Comparison of ENCODE assay signal across 27 mouse cellular contexts in genomic region chrX:13673001-13673400, GRCm38 (mm10). TPM values are rescaled to one million over a fixed set of nuclear protein-coding genes. Genes with fewer than 3 reads are reported as not detected.
"Had no signal": no experiment of that assay in that cellular context is flagged by ENCODE, and none has a peak within 500 bp of the region (broad histone marks: within the 10 kb centered on the region; RNA-seq: fewer than 3 reads in every experiment).

No protein-coding gene starts in this region.

- H3K4me3 ChIP-seq: liver, embryonic 15.5 days; lung, embryonic 15.5 days; megakaryocyte, embryonic 14.5 days; midbrain, embryonic 13.5 days; midbrain, embryonic 15.5 days; neural tube, embryonic 13.5 days; neural tube, embryonic 15.5 days; stomach, embryonic 15.5 days had no signal

- ATAC-seq: liver, postnatal 0 days; lung, postnatal 0 days; midbrain, embryonic 13.5 days; midbrain, embryonic 15.5 days had no signal

- DNase-seq: liver, postnatal 0 days; lung, adult 2 months; lung, postnatal 14 days; lung, postnatal 36 days; retina, postnatal 1 day; right cerebral cortex, adult 18-20 months; right cerebral cortex, postnatal 25 days; right cerebral cortex, postnatal 4 days; spleen, adult 18-20 months; thymus, adult 2 months; thymus, postnatal 25 days; thymus, postnatal 4 days had no signal

- H3K9ac ChIP-seq: liver, embryonic 15.5 days; liver, postnatal 0 days; lung, embryonic 15.5 days; midbrain, embryonic 13.5 days; midbrain, embryonic 15.5 days; neural tube, embryonic 13.5 days; neural tube, embryonic 15.5 days; stomach, embryonic 15.5 days had no signal

- H3K27ac ChIP-seq: liver, embryonic 15.5 days; lung, embryonic 15.5 days; macrophage; midbrain, embryonic 13.5 days; midbrain, embryonic 15.5 days; neural tube, embryonic 13.5 days; neural tube, embryonic 15.5 days; stomach, embryonic 15.5 days; stomach, postnatal 0 days had no signal

- H3K4me2 ChIP-seq: liver, embryonic 15.5 days; lung, embryonic 15.5 days; midbrain, embryonic 11.5 days; midbrain, embryonic 13.5 days; midbrain, embryonic 15.5 days; neural tube, embryonic 13.5 days; neural tube, embryonic 15.5 days; stomach, embryonic 15.5 days had no signal

- H3K36me3 ChIP-seq: liver, embryonic 15.5 days; lung, embryonic 15.5 days; midbrain, embryonic 13.5 days; midbrain, embryonic 15.5 days; neural tube, embryonic 13.5 days; neural tube, embryonic 15.5 days; stomach, embryonic 15.5 days had no signal

- H3K9me3 ChIP-seq: liver, embryonic 15.5 days; lung, embryonic 15.5 days; megakaryocyte, embryonic 14.5 days; midbrain, embryonic 13.5 days; midbrain, embryonic 15.5 days; neural tube, embryonic 13.5 days; neural tube, embryonic 15.5 days; stomach, embryonic 15.5 days had no signal

- H3K4me1 ChIP-seq: lung, embryonic 15.5 days; midbrain, embryonic 13.5 days; midbrain, embryonic 15.5 days; neural tube, embryonic 13.5 days; neural tube, embryonic 15.5 days; stomach, embryonic 15.5 days had no signal

- H3K27me3 ChIP-seq: liver, embryonic 15.5 days; lung, embryonic 15.5 days; megakaryocyte, embryonic 14.5 days; midbrain, embryonic 13.5 days; midbrain, embryonic 15.5 days; neural tube, embryonic 13.5 days; neural tube, embryonic 15.5 days; stomach, embryonic 15.5 days had no signal

RNA-seq across cellular contexts. Expression of gene Gpr82, which starts 11.8 kb away (rescaled TPM):
- total RNA-seq: megakaryocyte progenitor cell, adult 5-6 weeks; midbrain, postnatal 0 days had no signal
- polyA plus RNA-seq: liver, postnatal 0 days; small intestine, adult 2 months; stomach, postnatal 0 days had no signal

RNA-seq across cellular contexts. Expression of gene Gpr34, which starts 41.1 kb away (rescaled TPM):
- polyA plus RNA-seq: small intestine, adult 2 months had no signal
